Mouse (Mus musculus) NIH3T3 (cell line): ENCODE data around the gene Faim.

Experiments
- DNase-seq: peaks from one replicate; pipeline ENCODE4 v3.0.0-alpha.2; 2012; ENCODE audit warnings: low read depth

Gene Faim

DNA sequence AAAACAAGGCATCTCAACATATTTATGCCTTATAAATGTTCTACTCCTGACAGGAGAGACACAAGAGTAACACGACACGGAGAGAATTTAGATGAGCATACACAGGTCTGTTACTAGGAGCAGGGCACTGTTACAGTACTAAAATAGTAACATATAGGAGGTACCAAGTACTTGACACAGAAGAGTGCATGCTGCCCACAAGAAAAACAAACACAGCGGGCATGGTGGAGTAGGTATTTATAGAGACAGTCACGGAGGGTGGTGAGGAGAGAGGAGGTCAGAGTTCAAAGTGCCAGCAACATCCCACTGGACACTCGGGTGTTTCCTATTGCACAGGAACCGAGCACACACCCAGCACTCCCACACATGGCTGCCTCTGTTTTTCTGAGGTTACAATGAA is 63.6 kb downstream of the Faim start:
- DNase-seq, result no peak
